Mouse (Mus musculus): ENCODE results near the gene Gm5134.

The Gm5134 gene

GRCm38 (mm10) chr10:75939481-75940234, 14.7 kb upstream of the Gm5134 start:
- no peak for DNase-seq (ENCODE audit: low spot score in 2 of 2)

GRCm38 (mm10) chr10:75940520-75940919, 13.8 kb upstream of the Gm5134 start, which contains the start of gene Gm867:
Gene Gm867, minus strand, starts transcription at chr10:75940672.
- no peak for DNase-seq (ENCODE audit: low spot score in 2 of 2)

- DNase-seq (ENCODE audit: low spot score in 2 of 2): no peak
These were observed 13.1 kb upstream of the Gm5134 start for GRCm38 (mm10) chr10:75941042-75941824.

GRCm38 (mm10) chr10:75942736-75943477, 11.4 kb upstream of the Gm5134 start, which contains the start of gene Vpreb3:
Gene Vpreb3, plus strand, starts transcription at chr10:75943057.
- DNase-seq (ENCODE audit: low spot score in 2 of 2): no peak

GRCm38 (mm10) chr10:75944066-75944772, 10.1 kb upstream of the Gm5134 start:
- DNase-seq (ENCODE audit: low spot score in 2 of 2): no peak

- DNase-seq (ENCODE audit: low spot score in 2 of 2): no peak
These were observed 9.1 kb upstream of the Gm5134 start for GRCm38 (mm10) chr10:75945213-75945612.

- no peak for DNase-seq (ENCODE audit: low spot score in 2 of 2)
These were observed 8.4 kb upstream of the Gm5134 start for GRCm38 (mm10) chr10:75945896-75946295.

- no peak for DNase-seq (ENCODE audit: low spot score in 2 of 2)
These were observed 6.2 kb upstream of the Gm5134 start for GRCm38 (mm10) chr10:75948079-75948478.

- no peak for DNase-seq (ENCODE audit: low spot score in 2 of 2)
These were observed 5.0 kb upstream of the Gm5134 start for GRCm38 (mm10) chr10:75949053-75950045.

GRCm38 (mm10) chr10:75950791-75951210, 3.5 kb upstream of the Gm5134 start:
- peak in 1 of 2 experiments; percentile 12 for DNase-seq (ENCODE audit: low spot score in 2 of 2)

- DNase-seq (ENCODE audit: low spot score in 2 of 2): peak in 1 of 2 experiments; percentile 17
These were observed 2.8 kb upstream of the Gm5134 start for GRCm38 (mm10) chr10:75951424-75952050.

GRCm38 (mm10) chr10:75973846-75974245, 19.5 kb downstream of the Gm5134 start:
- no peak for DNase-seq (ENCODE audit: low spot score in 2 of 2)

GRCm38 (mm10) chr10:75975216-75975615, 20.9 kb downstream of the Gm5134 start:
- DNase-seq (ENCODE audit: low spot score in 2 of 2): no peak

- DNase-seq (ENCODE audit: low spot score in 2 of 2): no peak
These were observed 24.0 kb downstream of the Gm5134 start for GRCm38 (mm10) chr10:75978119-75978834.

GRCm38 (mm10) chr10:75978835-75979157, 24.5 kb downstream of the Gm5134 start:
- no peak for DNase-seq (ENCODE audit: low spot score in 2 of 2)

GRCm38 (mm10) chr10:75979432-75979831, 25.1 kb downstream of the Gm5134 start:
- no peak for DNase-seq (ENCODE audit: low spot score in 2 of 2)

GRCm38 (mm10) chr10:75990430-75991042, 36.2 kb downstream of the Gm5134 start:
- DNase-seq (ENCODE audit: low spot score in 2 of 2): no peak

- no peak for DNase-seq (ENCODE audit: low spot score in 2 of 2)
These were observed 39.4 kb downstream of the Gm5134 start for GRCm38 (mm10) chr10:75993616-75994240.

Measured in frontal cortex, postnatal 10 days (tissue).